Mouse (Mus musculus) liver, embryonic 13.5 days (tissue): ENCODE measurements at regions not wholly inside any gene's neighbourhood (a gene's known extent, or its start where the extent isn't known, plus 50 kb on each side); places are given as distances from the start of the nearest gene placed in this dataset.

Source experiments
- ATAC-seq: fragments of 200-750 bp; cut with Nextera tagmentation; 2 replicates; pipeline ENCODE4 v1.8.0; 2017; ENCODE audit warnings: low read depth, mild to moderate bottlenecking, moderate number of reproducible peaks, moderate library complexity
- DNase-seq: peaks from one replicate; pipeline ENCODE4 v3.0.0; 2022
- H3K27ac ChIP-seq: fragments of 300-500 bp; sonication (generic); 2 replicates; pipeline ENCODE4 v1.5.1; 2015; ENCODE audit warnings: moderate library complexity, mild to moderate bottlenecking, inconsistent platforms
- H3K27me3 ChIP-seq: fragments of 300-500 bp; sonication (generic); 2 replicates; pipeline ENCODE4 v1.6.1; 2015; ENCODE audit warnings: mild to moderate bottlenecking, inconsistent platforms
- H3K36me3 ChIP-seq: fragments of 300-500 bp; sonication (generic); 2 replicates; pipeline ENCODE4 v1.6.1; 2015; ENCODE audit warnings: mild to moderate bottlenecking, inconsistent platforms
- H3K4me1 ChIP-seq: fragments of 300-500 bp; sonication (generic); replicated peaks from 2 replicates; pipeline ENCODE4 v1.6.1; 2015; ENCODE audit warnings: inconsistent platforms
- H3K4me2 ChIP-seq: fragments of 300-500 bp; sonication (generic); 2 replicates; pipeline ENCODE4 v1.6.1; 2015; ENCODE audit warnings: inconsistent platforms, mild to moderate bottlenecking, moderate library complexity
- H3K4me3 ChIP-seq: fragments of 300-500 bp; sonication (generic); replicated peaks from 2 replicates; pipeline ENCODE4 v1.5.1; 2015; ENCODE audit warnings: mild to moderate bottlenecking, inconsistent platforms
- H3K9ac ChIP-seq: fragments of 300-500 bp; sonication (generic); 2 replicates; pipeline ENCODE4 v1.6.1; 2015; ENCODE audit warnings: mild to moderate bottlenecking, inconsistent platforms
- H3K9me3 ChIP-seq: fragments of 300-500 bp; sonication (generic); replicated peaks from 2 replicates; pipeline ENCODE4 v1.6.1; 2016; ENCODE audit warnings: inconsistent platforms
- WGBS: fragments of 180-500 bp; shearing (Covaris S2); methylation state at CpG from one replicate; pipeline ENCODE4 v1.1.7; 2015; ENCODE audit not compliant: insufficient replicate concordance; 5-methylcytosine and 5-hydroxymethylcytosine counted together

- Histone ChIP-seq H3K27me3 (no peaks in the 10 kb centered on the region), H3K36me3 (no peaks in the 10 kb centered on the region), H3K4me1 (no peaks in the 10 kb centered on the region), H3K27ac (no peak overlapping the region), H3K4me2 (no peak overlapping the region), H3K9ac (no peak overlapping the region), H3K9me3 (no peaks in the 10 kb centered on the region), H3K4me3 (no peak overlapping the region)
- no peak for DNase-seq
- 49% methylated on average over 4 of the region's 4 CpGs for WGBS
- ATAC-seq: no peak
Observed at GRCm38 (mm10) chr12:25826451-25826850, 588.6 kb downstream of the Rnf144a start.

- H3K9me3 ChIP-seq: no peaks in the 10 kb centered on the region
- H3K4me3 ChIP-seq: no peak overlapping the region
- no peak overlapping the region for H3K27ac ChIP-seq
- H3K4me2 ChIP-seq: no peak overlapping the region
- H3K36me3 ChIP-seq: no peaks in the 10 kb centered on the region
- H3K27me3 ChIP-seq: no peaks in the 10 kb centered on the region
- H3K4me1 ChIP-seq: no peaks in the 10 kb centered on the region
- H3K9ac ChIP-seq: no peak overlapping the region
- ATAC-seq: no peak
- 38% methylated on average over 2 of the region's 2 CpGs for WGBS
- no peak for DNase-seq
Observed at GRCm38 (mm10) chr12:25816248-25816647, 598.8 kb downstream of the Rnf144a start.

- Histone ChIP-seq H3K27ac (no peak overlapping the region), H3K4me1 (no peaks in the 10 kb centered on the region), H3K4me3 (no peak overlapping the region), H3K36me3 (no peaks in the 10 kb centered on the region), H3K27me3 (no peaks in the 10 kb centered on the region), H3K4me2 (no peak overlapping the region), H3K9ac (no peak overlapping the region), H3K9me3 (no peaks in the 10 kb centered on the region)
- no peak for DNase-seq
- ATAC-seq: no peak
- 62% methylated on average over 2 of the region's 2 CpGs for WGBS
Observed at GRCm38 (mm10) chr12:25795092-25795491, 620.0 kb downstream of the Rnf144a start.

DNA sequence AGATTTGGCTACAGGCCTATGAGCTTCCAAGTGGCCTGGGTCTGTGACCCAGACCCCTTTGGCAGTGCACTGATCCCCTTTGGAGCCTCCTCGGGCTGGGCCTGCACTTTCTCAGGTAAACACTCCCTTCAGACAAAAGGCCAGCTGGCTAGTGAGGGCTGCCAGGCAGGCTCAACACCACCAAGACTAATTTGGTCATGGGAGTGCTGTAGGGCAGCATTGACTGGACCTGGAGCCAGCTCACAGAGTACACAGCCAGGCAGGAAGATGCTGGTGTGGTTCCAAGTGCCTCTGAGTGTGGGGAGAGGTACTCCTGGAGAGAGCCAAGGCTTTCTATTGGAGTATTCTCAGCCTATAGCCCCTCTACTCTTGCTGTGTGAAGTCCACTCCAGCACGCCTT is 620.5 kb downstream of the Rnf144a start:
- H3K9ac ChIP-seq: no peak overlapping the region
- no peak overlapping the region for H3K4me3 ChIP-seq
- DNase-seq: no peak
- WGBS: 41% methylated on average over 2 of the region's 2 CpGs
- H3K27me3 ChIP-seq: no peaks in the 10 kb centered on the region
- H3K27ac ChIP-seq: no peak overlapping the region
- H3K4me2 ChIP-seq: no peak overlapping the region
- no peak for ATAC-seq
- no peaks in the 10 kb centered on the region for H3K4me1 ChIP-seq
- H3K36me3 ChIP-seq: no peaks in the 10 kb centered on the region
- H3K9me3 ChIP-seq: no peaks in the 10 kb centered on the region

- Histone ChIP-seq H3K36me3 (no peaks in the 10 kb centered on the region), H3K9me3 (no peaks in the 10 kb centered on the region), H3K4me1 (no peaks in the 10 kb centered on the region), H3K9ac (no peak overlapping the region), H3K4me2 (no peak overlapping the region), H3K4me3 (no peak overlapping the region), H3K27me3 (no peaks in the 10 kb centered on the region), H3K27ac (no peak overlapping the region)
- DNase-seq (no peak), ATAC-seq (no peak)
- WGBS: 61% methylated on average over 2 of the region's 2 CpGs
Observed at GRCm38 (mm10) chr12:25792571-25793075, 622.4 kb downstream of the Rnf144a start.

- Histone ChIP-seq H3K36me3 (no peaks in the 10 kb centered on the region), H3K27ac (no peak overlapping the region), H3K4me3 (no peak overlapping the region), H3K27me3 (no peaks in the 10 kb centered on the region), H3K9ac (no peak overlapping the region), H3K9me3 (no peaks in the 10 kb centered on the region), H3K4me1 (no peaks in the 10 kb centered on the region), H3K4me2 (no peak overlapping the region)
- DNase-seq: no peak
- no peak for ATAC-seq
- 67% methylated on average over 4 of the region's 4 CpGs for WGBS
Observed at GRCm38 (mm10) chr12:25790956-25791355, 624.1 kb downstream of the Rnf144a start.

DNA sequence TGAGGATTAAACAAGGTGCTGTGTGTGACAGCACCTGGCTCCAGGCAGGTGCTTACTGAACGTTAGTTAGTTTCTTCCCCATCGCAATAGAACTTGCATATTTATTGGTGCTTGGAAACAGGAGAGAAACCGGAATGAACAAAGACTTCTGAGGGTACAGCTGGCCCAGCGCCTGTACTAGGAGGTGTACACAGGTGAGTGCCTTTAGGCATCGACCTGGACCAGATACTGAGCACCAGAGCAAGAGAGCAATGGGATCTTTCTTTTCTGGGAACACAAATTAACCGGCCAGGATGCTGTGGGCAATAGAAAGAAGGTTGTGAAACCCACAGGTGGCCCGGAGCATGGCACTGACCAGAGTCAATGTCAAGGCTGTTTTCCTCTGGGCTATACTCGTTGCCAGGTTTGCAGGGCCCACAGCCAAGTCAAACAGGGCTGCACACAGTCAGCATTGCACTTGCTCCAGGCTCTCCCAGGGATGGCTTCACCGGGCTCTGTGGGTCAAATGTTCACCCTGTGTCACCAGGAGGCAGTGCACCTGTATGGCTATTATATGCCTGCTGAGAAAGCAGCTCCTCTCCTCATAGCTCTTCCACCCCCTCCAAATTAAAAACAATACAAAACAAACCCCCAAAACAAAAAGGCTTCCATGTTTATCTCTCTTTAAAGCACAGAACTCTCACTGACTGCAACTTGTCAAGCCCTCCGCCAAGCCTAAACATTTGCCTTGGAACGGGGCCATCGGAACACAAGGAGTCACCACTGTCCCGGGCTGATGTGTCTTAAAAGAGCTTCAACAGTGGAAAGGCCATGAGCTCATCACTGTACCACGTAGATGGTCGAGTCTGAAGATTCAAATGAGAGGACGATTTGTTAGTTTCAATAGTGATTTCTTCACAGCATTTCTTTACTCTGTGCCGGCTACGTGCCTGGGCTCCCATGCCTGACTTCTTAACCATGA is 629.1 kb downstream of the Rnf144a start:
- DNase-seq: no peak

GRCm38 (mm10) chr12:25784401-25784800 is 630.7 kb downstream of the Rnf144a start:
- no peak for ATAC-seq
- H3K36me3 ChIP-seq: no peaks in the 10 kb centered on the region
- H3K4me3 ChIP-seq: no peak overlapping the region

More for the DNA sequence above, 629.1 kb downstream of the Rnf144a start:
- 65% methylated on average over 18 of the region's 18 CpGs for WGBS
- H3K4me1 ChIP-seq: no peaks in the 10 kb centered on the region
- no peaks in the 10 kb centered on the region for H3K36me3 ChIP-seq
- H3K4me3 ChIP-seq: no peak overlapping the region
- H3K4me2 ChIP-seq: no peak overlapping the region
- H3K27ac ChIP-seq: no peak overlapping the region
- no peaks in the 10 kb centered on the region for H3K27me3 ChIP-seq
- ATAC-seq: no peak
- no peaks in the 10 kb centered on the region for H3K9me3 ChIP-seq
- H3K9ac ChIP-seq: no peak overlapping the region

GRCm38 (mm10) chr12:25782972-25783717 is 631.9 kb downstream of the Rnf144a start:
- Histone ChIP-seq H3K9me3 (no peaks in the 10 kb centered on the region), H3K9ac (no peak overlapping the region), H3K4me1 (no peaks in the 10 kb centered on the region), H3K4me3 (no peak overlapping the region), H3K36me3 (no peaks in the 10 kb centered on the region), H3K27me3 (no peaks in the 10 kb centered on the region), H3K27ac (no peak overlapping the region), H3K4me2 (no peak overlapping the region)
- no peak for DNase-seq
- WGBS: 40% methylated on average over 10 of the region's 10 CpGs
- ATAC-seq: no peak

More at GRCm38 (mm10) chr12:25784401-25784800, 630.7 kb downstream of the Rnf144a start:
- no peaks in the 10 kb centered on the region for H3K4me1 ChIP-seq
- H3K4me2 ChIP-seq: no peak overlapping the region
- H3K9ac ChIP-seq: no peak overlapping the region
- 56% methylated on average over 3 of the region's 3 CpGs for WGBS
- H3K27ac ChIP-seq: no peak overlapping the region
- H3K9me3 ChIP-seq: no peaks in the 10 kb centered on the region
- no peak for DNase-seq
- H3K27me3 ChIP-seq: no peaks in the 10 kb centered on the region

- ATAC-seq (no peak), DNase-seq (no peak)
- Histone ChIP-seq H3K9me3 (no peaks in the 10 kb centered on the region), H3K4me1 (no peaks in the 10 kb centered on the region), H3K4me2 (no peak overlapping the region), H3K27ac (no peak overlapping the region), H3K36me3 (no peaks in the 10 kb centered on the region), H3K4me3 (no peak overlapping the region), H3K27me3 (no peaks in the 10 kb centered on the region), H3K9ac (no peak overlapping the region)
- 66% methylated on average over 3 of the region's 3 CpGs for WGBS
Observed at GRCm38 (mm10) chr12:25771856-25772255, 643.2 kb downstream of the Rnf144a start.

- Histone ChIP-seq H3K4me3 (no peak overlapping the region), H3K9me3 (no peaks in the 10 kb centered on the region), H3K27me3 (no peaks in the 10 kb centered on the region), H3K36me3 (no peaks in the 10 kb centered on the region), H3K9ac (no peak overlapping the region), H3K4me2 (no peak overlapping the region), H3K4me1 (no peaks in the 10 kb centered on the region), H3K27ac (no peak overlapping the region)
- 57% methylated on average over 5 of the region's 5 CpGs for WGBS
- DNase-seq: no peak
- no peak for ATAC-seq
Observed at GRCm38 (mm10) chr12:25768644-25769043, 646.4 kb downstream of the Rnf144a start.
